13 mouse cellular contexts compared by ENCODE assay signal in the genomic region with DNA sequence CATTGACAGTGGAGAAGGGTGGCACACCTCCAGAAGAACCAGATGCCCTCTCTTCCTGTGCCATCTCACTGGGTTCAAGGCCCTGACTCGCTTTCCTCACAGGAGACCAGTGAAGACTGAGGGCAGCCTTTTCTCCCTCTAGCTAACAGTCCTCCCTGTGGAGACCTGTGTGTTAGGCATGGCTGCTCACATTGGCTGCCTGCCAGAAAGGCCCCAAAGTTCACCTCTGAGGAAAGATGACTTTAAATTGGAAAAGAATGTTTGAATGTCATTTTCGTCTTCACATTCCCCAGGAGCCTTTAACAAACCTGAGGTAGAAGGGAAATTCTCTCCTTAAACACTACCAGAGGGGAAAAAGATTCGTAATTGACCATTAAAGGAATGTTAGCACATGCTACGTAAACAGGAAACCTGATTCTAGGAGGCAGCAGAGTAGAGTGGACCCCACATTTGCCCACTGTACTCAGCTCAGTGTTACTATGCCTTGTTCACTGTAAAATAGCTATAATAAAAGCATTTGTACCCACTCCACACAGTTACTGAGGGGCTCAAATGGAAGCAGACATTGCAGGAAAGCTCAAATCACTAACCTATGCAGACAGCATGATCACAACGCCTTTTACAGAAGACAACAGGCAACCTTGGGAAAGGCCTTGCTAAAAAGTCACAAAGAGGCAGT.
DNase-seq lines count a peak whose midpoint lies in the region; ATAC-seq and TF ChIP-seq lines count a peak whose summit lies in the region.
"Had no signal": no experiment of that assay in that cellular context is flagged by ENCODE, and none has a peak within 500 bp of the region (broad histone marks: within the 10 kb centered on the region; RNA-seq: fewer than 3 reads in every experiment).

No protein-coding gene starts in this region.

- DNase-seq in hindbrain, embryonic 14.5 days (ENCODE audit: low spot score): no peak
- peak; percentile 49 for DNase-seq in embryonic facial prominence, embryonic 10.5 days (ENCODE audit: low spot score)
- DNase-seq in kidney, adult 2 months: peak; percentile 44
- peak; percentile 41 for DNase-seq in limb, embryonic 11.5 days (ENCODE audit: low spot score)
- no peak for DNase-seq in heart, postnatal 14 days
- DNase-seq: adrenal gland, postnatal 36 days; cerebellum, adult 2 months; gastrocnemius, postnatal 10 days; thymus, adult 2 months had no signal

- ATAC-seq in hindbrain, embryonic 13.5 days (ENCODE audit: low FRiP score): 0 out of 2 replicates have a peak, but pooled peaks have one; percentile 46
- ATAC-seq in hindbrain, embryonic 14.5 days (ENCODE audit: low FRiP score): no peak
- peak; percentile 80; the same call in 1 of the 2 replicates for ATAC-seq in limb, embryonic 11.5 days (ENCODE audit: insufficient number of reproducible peaks, low FRiP score, low TSS enrichment, low read depth)
- no peak for ATAC-seq in forebrain, embryonic 13.5 days
- ATAC-seq: CD4-positive, CD25-positive, alpha-beta regulatory T cell, adult 4 months; intestine, embryonic 15.5 days had no signal

- H3K4me2 ChIP-seq in hindbrain, embryonic 13.5 days: no peak overlapping the region
- no peak overlapping the region for H3K4me2 ChIP-seq in hindbrain, embryonic 14.5 days (replicated peaks)
- H3K4me2 ChIP-seq in limb, embryonic 11.5 days (ENCODE audit: low read depth, severe bottlenecking): no peak overlapping the region
- H3K4me2 ChIP-seq in forebrain, embryonic 13.5 days: no peak overlapping the region
- H3K4me2 ChIP-seq: intestine, embryonic 15.5 days had no signal

- no peak overlapping the region for H3K4me3 ChIP-seq in hindbrain, embryonic 13.5 days
- H3K4me3 ChIP-seq in hindbrain, embryonic 14.5 days (replicated peaks; ENCODE audit: low read length): no peak overlapping the region
- no peak overlapping the region for H3K4me3 ChIP-seq in embryonic facial prominence, embryonic 10.5 days
- no peak overlapping the region for H3K4me3 ChIP-seq in kidney, adult 2 months (ENCODE audit: insufficient read depth, low read depth, low read length)
- no peak overlapping the region for H3K4me3 ChIP-seq in limb, embryonic 11.5 days (ENCODE audit: low read depth, low read length)
- no peak overlapping the region for H3K4me3 ChIP-seq in forebrain, embryonic 13.5 days
- H3K4me3 ChIP-seq: intestine, embryonic 15.5 days had no signal

- intact Hi-C loops in heart, postnatal 14 days (cut with DNase I): no loop called here

- 69% methylated on average over 5 of the region's 5 CpGs for WGBS in hindbrain, embryonic 13.5 days
- 68% methylated on average over 5 of the region's 5 CpGs for WGBS in hindbrain, embryonic 14.5 days
- 61% methylated on average over 5 of the region's 5 CpGs for WGBS in embryonic facial prominence, embryonic 10.5 days
- 49% methylated on average over 5 of the region's 5 CpGs for WGBS in kidney, adult 2 months
- 46% methylated on average over 5 of the region's 5 CpGs for WGBS in limb, embryonic 11.5 days
- 83% methylated on average over 5 of the region's 5 CpGs for WGBS in forebrain, embryonic 13.5 days

- TF ChIP-seq CTCF in kidney, adult 2 months (conservative IDR thresholded peaks at IDR 0.05; ENCODE audit: insufficient read depth, insufficient read length, low read depth, low read length): no peak

- H3K27me3 ChIP-seq in hindbrain, embryonic 13.5 days: no peaks in the 10 kb centered on the region
- H3K27me3 ChIP-seq in hindbrain, embryonic 14.5 days (ENCODE audit: control insufficient read depth, insufficient read depth, low read length): no peaks in the 10 kb centered on the region
- H3K27me3 ChIP-seq in embryonic facial prominence, embryonic 10.5 days (replicated peaks; ENCODE audit: low read depth, poor library complexity, severe bottlenecking): no peaks in the 10 kb centered on the region
- H3K27me3 ChIP-seq in kidney, adult 2 months (replicated peaks; ENCODE audit: control insufficient read depth, insufficient read depth, low read length): no peaks in the 10 kb centered on the region; the same call in 1 of the 2 replicates
- no peaks in the 10 kb centered on the region for H3K27me3 ChIP-seq in limb, embryonic 11.5 days (ENCODE audit: control insufficient read depth, insufficient read depth, low read length)
- no peaks in the 10 kb centered on the region for H3K27me3 ChIP-seq in forebrain, embryonic 13.5 days
- H3K27me3 ChIP-seq: intestine, embryonic 15.5 days had no signal

- H3K4me1 ChIP-seq in hindbrain, embryonic 13.5 days (replicated peaks): peaks cover 8% of the 10 kb centered on the region; the same call in 1 of the 2 replicates
- no peaks in the 10 kb centered on the region; the same call in 1 of the 2 replicates for H3K4me1 ChIP-seq in hindbrain, embryonic 14.5 days (replicated peaks; ENCODE audit: control insufficient read depth, insufficient read depth, low read length)
- peaks cover 12% of the 10 kb centered on the region for H3K4me1 ChIP-seq in embryonic facial prominence, embryonic 10.5 days
- no peaks in the 10 kb centered on the region for H3K4me1 ChIP-seq in kidney, adult 2 months (ENCODE audit: control insufficient read depth, insufficient read depth, low read length)
- H3K4me1 ChIP-seq in limb, embryonic 11.5 days (ENCODE audit: control insufficient read depth, insufficient read depth, low read length): peaks cover 3% of the 10 kb centered on the region; the same call in 1 of the 2 replicates
- H3K4me1 ChIP-seq in forebrain, embryonic 13.5 days: peaks cover 5% of the 10 kb centered on the region; the same call in 1 of the 2 replicates
- H3K4me1 ChIP-seq: intestine, embryonic 15.5 days had no signal

- no peaks in the 10 kb centered on the region for H3K9me3 ChIP-seq in hindbrain, embryonic 13.5 days
- H3K9me3 ChIP-seq in hindbrain, embryonic 14.5 days (ENCODE audit: control insufficient read depth, low read length): no peaks in the 10 kb centered on the region
- no peaks in the 10 kb centered on the region for H3K9me3 ChIP-seq in embryonic facial prominence, embryonic 10.5 days
- no peaks in the 10 kb centered on the region for H3K9me3 ChIP-seq in limb, embryonic 11.5 days (ENCODE audit: control insufficient read depth, low read length)
- no peaks in the 10 kb centered on the region for H3K9me3 ChIP-seq in forebrain, embryonic 13.5 days (replicated peaks)
- H3K9me3 ChIP-seq: intestine, embryonic 15.5 days had no signal

- no peaks in the 10 kb centered on the region for H3K36me3 ChIP-seq in hindbrain, embryonic 13.5 days
- H3K36me3 ChIP-seq in hindbrain, embryonic 14.5 days (replicated peaks; ENCODE audit: control insufficient read depth, insufficient read depth): no peaks in the 10 kb centered on the region
- no peaks in the 10 kb centered on the region for H3K36me3 ChIP-seq in embryonic facial prominence, embryonic 10.5 days (replicated peaks)
- H3K36me3 ChIP-seq in kidney, adult 2 months (ENCODE audit: control insufficient read depth, insufficient read depth, low read length): no peaks in the 10 kb centered on the region
- no peaks in the 10 kb centered on the region for H3K36me3 ChIP-seq in limb, embryonic 11.5 days (ENCODE audit: control insufficient read depth, insufficient read depth, low read length)
- H3K36me3 ChIP-seq in forebrain, embryonic 13.5 days (ENCODE audit: poor library complexity, severe bottlenecking): no peaks in the 10 kb centered on the region
- H3K36me3 ChIP-seq: intestine, embryonic 15.5 days had no signal

- no peak for TF ChIP-seq POLR2A in kidney, adult 2 months (IDR thresholded peaks at IDR 0.05; ENCODE audit: low read depth, low read length)

- no peak overlapping the region for H3K27ac ChIP-seq in hindbrain, embryonic 13.5 days
- no peak overlapping the region for H3K27ac ChIP-seq in hindbrain, embryonic 14.5 days
- 0 out of 2 replicates have a peak overlapping the region, but pooled peaks have one; percentile 35 for H3K27ac ChIP-seq in embryonic facial prominence, embryonic 10.5 days (replicated peaks)
- no peak overlapping the region for H3K27ac ChIP-seq in kidney, adult 2 months (ENCODE audit: insufficient read depth, low read depth, low read length)
- no peak overlapping the region for H3K27ac ChIP-seq in limb, embryonic 11.5 days (replicated peaks; ENCODE audit: low read depth, low read length)
- H3K27ac ChIP-seq in forebrain, embryonic 13.5 days: no peak overlapping the region
- H3K27ac ChIP-seq: intestine, embryonic 15.5 days had no signal

- H3K9ac ChIP-seq in hindbrain, embryonic 13.5 days: no peak overlapping the region
- H3K9ac ChIP-seq in hindbrain, embryonic 14.5 days: no peak overlapping the region
- H3K9ac ChIP-seq in limb, embryonic 11.5 days (ENCODE audit: low read length): no peak overlapping the region
- H3K9ac ChIP-seq in forebrain, embryonic 13.5 days: no peak overlapping the region
- H3K9ac ChIP-seq: intestine, embryonic 15.5 days had no signal

Comparison
In these comparisons a context has a peak if more than half of its experiments do, and no peak if none do; other contexts are left out.
1. ATAC-seq: peak in hindbrain, embryonic 13.5 days (single experiment) and limb, embryonic 11.5 days (single experiment); none in hindbrain, embryonic 14.5 days (single experiment) and forebrain, embryonic 13.5 days (single experiment).
2. DNase-seq: peak in embryonic facial prominence, embryonic 10.5 days (single experiment), kidney, adult 2 months (single experiment) and limb, embryonic 11.5 days (single experiment); none in hindbrain, embryonic 14.5 days (single experiment) and heart, postnatal 14 days (0 of 2).